Mouse (Mus musculus) liver, embryonic 14.5 days (tissue): ENCODE results near the gene Pik3r1.

ENCODE experiments used
- CTCF ChIP-seq: IDR thresholded peaks from 2 replicates; pipeline ENCODE4 v1.5.1; 2016; ENCODE audit warnings: antibody characterized with exemption, low read depth, control low read depth
- EP300 ChIP-seq: IDR thresholded peaks from 2 replicates; pipeline ENCODE4 v1.6.1; 2016; ENCODE audit warnings: antibody characterized with exemption, low read depth

GRCm38 (mm10) chr13:101763149-101763548, 4.9 kb downstream of the Pik3r1 start:
- TF ChIP-seq CTCF: peak; percentile 42
- no peak for TF ChIP-seq EP300
